Mouse (Mus musculus) small intestine, adult 2 months (tissue): ENCODE measurements around the gene Meis1.

ENCODE experiments used
- CTCF ChIP-seq: fragments of 200-500 bp; IDR thresholded peaks from 2 replicates; pipeline ENCODE4 v1.5.1; 2012; ENCODE audit warnings: low read depth, mild to moderate bottlenecking, control low read depth, inconsistent platforms, low read length, moderate library complexity, mixed read lengths; ENCODE audit not compliant: insufficient replicate concordance, insufficient read length; ENCODE audit errors: extremely low read depth
- POLR2A ChIP-seq: fragments of 200-500 bp; IDR thresholded peaks from 2 replicates; pipeline ENCODE4 v1.6.1; 2012; ENCODE audit warnings: low read depth, mild to moderate bottlenecking, control low read depth, inconsistent platforms, low read length, moderate library complexity

DNA sequence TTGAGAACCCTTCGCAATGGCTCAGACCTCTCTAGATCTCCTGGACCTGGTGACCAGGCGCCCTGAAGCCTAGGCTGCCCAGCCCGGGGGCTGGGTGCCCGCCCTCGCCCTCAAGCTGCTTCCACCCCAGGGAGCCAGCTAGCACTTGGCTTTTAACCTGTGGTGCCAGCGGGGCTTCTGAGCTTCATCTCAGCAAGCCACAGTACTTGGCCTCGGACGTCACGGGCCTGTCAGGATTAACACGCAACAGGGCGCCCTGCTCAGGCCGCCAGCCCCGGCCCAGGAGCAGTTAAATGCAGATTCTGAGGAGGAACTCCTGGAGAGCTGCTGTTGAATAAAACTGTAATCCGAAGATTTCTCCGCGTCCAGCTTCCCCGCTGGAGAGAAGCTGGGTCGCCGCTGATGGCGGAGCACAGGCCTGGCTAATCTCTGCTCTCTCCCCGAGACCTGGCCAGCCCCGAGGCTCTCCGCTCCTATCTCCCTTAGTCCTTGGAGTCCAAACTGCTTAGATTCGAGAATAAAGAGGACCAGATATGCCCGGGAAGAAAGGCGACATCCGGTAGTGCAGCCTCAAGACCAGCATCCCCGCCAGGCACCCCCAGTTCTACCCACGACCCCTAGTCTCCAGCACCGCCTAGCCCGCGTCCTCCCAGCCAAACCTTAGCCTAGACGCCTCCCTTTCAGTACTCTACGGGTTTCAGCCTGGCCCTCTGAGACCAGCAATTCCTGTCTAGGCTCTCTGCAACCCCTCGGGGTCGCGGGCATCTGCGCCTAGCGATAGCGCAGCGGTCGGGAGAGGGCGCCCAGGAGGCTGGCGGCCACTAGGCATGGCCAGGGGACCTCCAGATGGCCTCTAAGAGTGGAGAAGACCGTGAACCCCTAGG lies 11.0 kb downstream of the Meis1 start:
- TF ChIP-seq POLR2A: no peak
- no peak for TF ChIP-seq CTCF
